Mouse (Mus musculus) heart, adult 10 weeks (tissue): Measurements from ENCODE around the gene Zfp931. TPM values are rescaled to one million over a fixed set of nuclear protein-coding genes. Genes with fewer than 3 reads are reported as not detected.

Experiments used
- polyA plus RNA-seq: library from polyadenylated mRNA; stranded (reverse); fragments of 350-450 nt; fragmentation: Illumina TruSeq; extraction: RNeasy Lipid Tissue Mini Kit (QIAGEN cat#74804); gene quantifications from one replicate; pipeline ENCODE4 v1.2.3, GENCODE M21; 2014; ENCODE audit warnings: low read depth, low replicate concordance

Gene Zfp931
- 13.7 TPM for polyA plus RNA-seq

GRCm38 (mm10) chr2:178078166-178078717 lies at the start of gene Zfp931:
Gene Zfp931, minus strand, starts transcription at chr2:178078476.

DNA sequence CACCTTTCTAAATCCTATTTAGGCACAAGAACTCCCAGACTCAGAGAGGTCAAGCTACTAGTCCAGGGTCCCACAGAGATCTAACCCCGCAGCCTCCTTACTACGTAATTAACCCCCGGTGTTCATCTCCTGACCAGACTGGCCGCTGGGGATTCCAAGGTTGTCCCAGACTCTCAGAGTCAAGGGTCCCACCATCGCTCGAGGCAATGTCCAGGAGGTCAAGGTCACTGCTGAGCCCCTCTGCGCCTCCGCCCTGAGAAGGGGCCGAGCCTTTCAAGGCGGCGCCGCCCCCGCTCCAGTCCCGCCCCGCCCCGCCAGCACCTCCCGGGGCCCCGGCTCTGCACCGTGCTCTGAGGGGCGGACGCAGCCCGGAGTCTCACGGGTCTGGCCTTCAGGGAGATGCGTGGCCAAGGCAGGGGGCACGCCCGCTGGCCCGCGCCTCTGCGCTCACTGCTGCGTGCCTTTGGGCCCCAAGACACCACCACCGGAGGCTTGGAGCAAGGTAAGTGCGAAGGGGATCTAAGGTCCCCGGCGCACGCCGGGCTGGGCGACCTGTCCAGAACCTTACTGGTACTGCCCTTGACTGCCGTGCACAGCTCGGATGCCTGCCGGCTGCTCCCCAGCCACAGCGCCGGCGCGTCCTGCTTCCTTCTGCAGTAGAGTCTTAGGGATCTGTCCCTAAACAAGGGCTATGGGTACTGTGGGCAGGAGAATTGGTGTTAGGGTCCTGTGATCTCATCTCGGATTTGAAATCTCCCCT lies 40.7 kb upstream of the Zfp931 start, which contains the start of gene Phactr3:
Gene Phactr3 (plus strand): TSS at position 175 of the 760 bp plus-strand sequence.

GRCm38 (mm10) chr2:178023011-178023611 lies 55.2 kb downstream of the Zfp931 start, which contains the start of gene Zfp971:
Gene Zfp971, plus strand, starts transcription at chr2:178023284.

Other genes starting within 250 kb of the Zfp931 start
- gene Gm14325, start 238.1 kb downstream of the Zfp931 start, polyA plus RNA-seq = 36.2 TPM
- 23.9 TPM for gene Gm14327, start 181.4 kb downstream of the Zfp931 start, polyA plus RNA-seq
- not detected for gene Zfp972, start 152.9 kb downstream of the Zfp931 start, polyA plus RNA-seq
- 24.7 TPM for gene Gm14326, start 121.2 kb downstream of the Zfp931 start, polyA plus RNA-seq
- 30.1 TPM for gene Zfp971, start 55.2 kb downstream of the Zfp931 start, polyA plus RNA-seq
- gene Phactr3, start 40.5 kb upstream of the Zfp931 start, polyA plus RNA-seq = 0.21 TPM